Mouse (Mus musculus) retina, postnatal 1 day (tissue): ENCODE data around the gene Pakap.

Experiments used
- DNase-seq: peaks from one replicate; pipeline ENCODE4 v3.0.0-alpha.2; 2012

Pakap gene

DNA sequence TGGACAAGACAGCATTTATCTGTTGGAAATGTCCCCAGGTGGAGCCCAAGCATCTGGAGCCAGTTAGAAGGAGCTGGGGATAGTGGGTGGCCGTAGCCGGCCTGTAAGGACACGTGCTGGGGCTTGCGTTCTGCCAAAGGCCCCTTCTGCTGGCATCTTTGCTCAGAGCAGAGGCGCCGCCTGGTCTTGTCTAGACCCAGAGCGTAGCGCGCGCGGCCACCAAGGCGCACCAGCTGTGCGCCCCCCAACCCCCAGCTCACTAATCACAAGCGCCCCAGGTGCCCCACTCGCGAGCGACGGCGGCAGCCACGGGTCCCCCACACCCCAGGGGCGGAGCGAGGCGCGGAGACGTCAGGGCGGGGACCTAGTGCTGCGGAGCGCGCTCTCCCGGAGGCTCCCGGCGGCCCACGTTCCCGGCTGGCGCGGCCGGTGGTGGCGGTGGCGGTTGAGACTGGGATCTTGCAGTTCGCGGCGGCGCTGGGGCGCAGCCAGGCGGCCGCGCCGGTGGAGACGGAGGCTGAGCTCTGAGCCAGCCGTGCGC lies at the start of gene Pakap:
Gene Pakap, plus strand, starts transcription at position 514 of the 541 bp plus-strand sequence.
- peak; percentile 66 for DNase-seq

GRCm38 (mm10) chr4:57523456-57523855 lies 44.5 kb upstream of the Pakap start:
- DNase-seq, result no peak

DNA sequence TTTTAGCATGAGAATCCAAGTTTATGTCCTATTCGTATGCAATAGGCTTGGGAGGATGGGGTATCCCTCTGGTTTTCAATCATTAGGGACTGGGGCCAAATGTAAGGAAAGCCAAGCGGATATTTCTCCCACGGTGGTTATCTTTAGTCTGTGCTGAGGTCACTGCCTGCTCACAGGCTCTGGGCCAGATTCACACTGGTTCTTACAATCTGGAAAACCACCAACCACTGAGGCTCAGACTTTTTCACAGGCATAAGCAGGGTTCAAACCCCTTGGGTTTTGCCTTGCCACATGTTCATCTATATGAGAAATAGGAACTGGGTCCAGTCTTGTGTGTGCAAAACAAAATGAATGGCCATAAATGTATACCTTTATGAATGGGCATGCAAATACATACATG lies 43.5 kb upstream of the Pakap start:
- DNase-seq, result no peak

- DNase-seq, result no peak
Observed at GRCm38 (mm10) chr4:57525221-57526011, 42.6 kb upstream of the Pakap start.

DNA sequence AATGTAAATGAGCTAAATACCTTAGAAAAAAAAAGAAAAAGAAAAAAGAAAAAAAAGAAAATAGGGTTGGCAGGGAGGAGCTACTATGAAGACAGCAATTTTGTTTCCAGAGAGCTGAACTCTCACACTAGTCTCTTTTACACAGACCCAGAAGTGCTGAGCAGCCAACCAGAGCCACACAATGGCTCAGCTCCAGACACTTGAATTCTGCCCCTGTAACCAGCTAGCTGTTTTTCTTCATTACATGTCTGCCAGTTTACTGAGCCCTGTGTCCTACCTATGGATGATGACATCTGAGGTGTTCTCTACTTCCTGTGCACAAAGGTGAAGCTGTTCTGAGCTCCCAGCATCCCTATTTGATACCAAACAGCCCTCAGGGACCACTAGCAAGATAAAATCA lies 39.7 kb upstream of the Pakap start:
- no peak for DNase-seq

DNA sequence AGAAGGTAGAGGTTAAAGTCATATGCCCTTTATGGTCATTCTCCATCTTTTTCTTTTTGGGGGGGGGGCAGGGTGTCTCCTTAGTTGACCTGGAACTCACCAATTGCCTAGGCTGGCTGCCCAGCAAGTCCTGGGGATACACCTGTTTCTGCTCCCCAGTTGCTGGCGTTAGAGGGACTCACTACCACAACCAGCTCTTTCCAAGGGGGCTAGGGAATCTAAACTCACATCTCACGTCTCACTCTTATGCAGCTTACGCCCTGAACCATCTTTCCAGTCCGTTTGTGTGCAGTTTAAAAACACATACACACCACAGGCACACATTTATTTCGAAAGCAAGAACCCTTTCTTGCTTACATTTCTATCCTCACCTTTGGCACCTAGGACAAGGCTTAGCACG lies 34.3 kb upstream of the Pakap start:
- no peak for DNase-seq

DNA sequence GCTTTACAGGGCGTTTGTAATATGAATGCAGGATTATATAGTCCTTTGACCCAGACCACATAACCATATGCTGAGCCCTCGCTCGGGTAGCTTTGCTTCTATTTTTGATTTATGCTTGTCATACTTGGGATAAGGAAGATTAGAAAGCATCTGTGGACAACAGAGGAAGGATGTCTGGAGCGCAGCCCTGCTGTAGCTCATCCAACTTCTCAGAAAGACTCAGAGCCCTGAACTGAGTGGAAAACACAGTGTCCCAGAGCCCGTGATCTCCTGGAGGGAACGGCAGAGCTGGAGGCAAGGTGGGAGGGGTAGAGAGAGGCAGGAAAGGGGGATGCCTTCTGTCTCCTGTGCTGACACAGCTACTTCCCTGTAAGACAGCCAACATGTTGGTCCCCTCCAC lies 33.7 kb upstream of the Pakap start:
- no peak for DNase-seq

- DNase-seq, result no peak
Observed at GRCm38 (mm10) chr4:57535087-57535486, 32.9 kb upstream of the Pakap start.

- no peak for DNase-seq
Observed at GRCm38 (mm10) chr4:57538029-57538688, 29.8 kb upstream of the Pakap start.

DNA sequence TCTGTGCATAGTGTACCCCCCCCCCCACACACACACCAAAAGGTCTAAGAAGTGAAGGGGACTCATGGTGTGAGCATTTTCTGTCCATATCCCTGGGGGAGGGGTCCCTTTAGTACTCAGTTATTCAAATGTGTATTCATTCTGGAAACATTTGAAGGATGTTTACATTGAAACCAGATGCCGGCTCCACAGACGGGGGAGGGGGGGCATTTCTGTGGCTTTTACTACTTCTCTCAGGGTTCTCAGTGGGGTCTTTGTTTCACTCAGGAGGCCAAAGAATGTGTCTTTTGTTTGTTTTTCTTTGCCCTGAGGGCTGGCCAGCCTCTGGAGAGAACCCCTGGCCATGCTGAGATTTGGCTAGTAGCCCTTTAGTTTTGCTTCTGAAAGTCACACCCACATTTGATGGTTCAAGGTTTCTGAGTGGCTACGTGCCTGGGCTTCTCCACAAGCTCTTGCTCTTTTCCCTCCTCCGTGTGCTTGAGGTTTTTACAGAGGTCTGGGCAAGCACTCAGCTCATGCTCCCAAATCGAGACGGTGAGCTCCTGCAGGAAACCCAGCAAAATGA lies 24.2 kb upstream of the Pakap start:
- DNase-seq, result peak; percentile 41

DNA sequence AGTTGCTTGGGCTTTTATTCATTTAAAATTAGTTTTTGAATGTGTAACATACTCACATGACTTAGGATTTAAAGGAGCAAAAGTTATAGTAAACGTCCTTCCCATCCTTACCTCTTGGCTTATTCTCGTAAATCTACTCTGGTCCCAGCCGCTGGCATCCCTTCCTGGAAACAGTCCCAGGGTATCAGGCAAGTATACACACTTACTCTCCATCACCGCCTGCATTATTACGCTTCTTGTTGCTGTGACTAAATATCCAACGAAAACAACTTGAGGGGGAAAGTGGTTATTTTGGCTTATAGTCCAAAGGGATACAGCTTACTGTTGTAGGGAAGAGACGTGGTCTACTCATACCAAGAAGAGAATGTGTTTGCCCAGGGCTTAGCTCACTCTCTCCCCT lies 20.2 kb upstream of the Pakap start:
- no peak for DNase-seq

- DNase-seq, result no peak
Observed at GRCm38 (mm10) chr4:57550216-57550615, 17.8 kb upstream of the Pakap start.

GRCm38 (mm10) chr4:57557102-57557501 lies 10.9 kb upstream of the Pakap start:
- DNase-seq, result no peak

GRCm38 (mm10) chr4:57559438-57559837 lies 8.5 kb upstream of the Pakap start:
- no peak for DNase-seq

- no peak for DNase-seq
Observed at GRCm38 (mm10) chr4:57560010-57560409, 8.0 kb upstream of the Pakap start.

DNA sequence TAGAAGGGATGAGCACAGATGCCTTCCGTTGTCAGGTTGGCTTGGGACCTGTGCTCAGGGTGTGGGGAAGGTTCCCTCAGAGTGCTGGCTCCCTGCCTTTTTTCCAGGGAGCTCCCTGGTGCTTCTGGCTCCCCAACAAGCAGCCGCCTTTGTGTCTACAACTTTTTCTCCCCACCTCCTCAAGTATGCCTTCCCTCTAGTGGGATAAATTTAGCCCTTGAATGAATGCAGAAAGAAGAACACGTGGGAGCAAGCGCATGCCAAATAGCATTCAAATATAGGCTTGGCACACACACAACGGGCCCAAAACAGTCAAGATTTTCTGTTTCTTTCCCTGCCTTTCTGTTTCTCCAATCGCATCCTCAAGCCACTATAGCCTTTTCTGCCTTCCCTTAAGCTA lies 6.9 kb upstream of the Pakap start:
- no peak for DNase-seq

DNA sequence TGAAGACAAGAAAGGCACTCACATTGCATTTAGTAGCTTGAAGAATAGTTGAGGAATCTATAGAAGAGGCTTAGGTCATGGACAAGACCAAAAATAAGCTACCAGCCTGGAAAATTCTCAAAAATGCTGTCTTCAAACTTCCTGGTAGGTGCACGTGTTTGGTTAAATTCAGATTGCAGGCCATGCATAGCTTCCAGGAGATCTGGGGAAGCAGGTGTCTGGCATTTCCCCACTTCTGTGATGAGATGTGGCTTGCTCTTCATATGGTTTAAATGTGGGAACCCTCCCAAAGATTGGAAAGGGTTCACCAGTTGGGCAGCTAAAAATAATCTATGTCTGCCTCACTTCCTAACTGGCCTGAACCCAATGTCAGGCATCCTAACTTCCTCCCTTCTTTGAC lies 2.7 kb upstream of the Pakap start:
- DNase-seq, result no peak

DNA sequence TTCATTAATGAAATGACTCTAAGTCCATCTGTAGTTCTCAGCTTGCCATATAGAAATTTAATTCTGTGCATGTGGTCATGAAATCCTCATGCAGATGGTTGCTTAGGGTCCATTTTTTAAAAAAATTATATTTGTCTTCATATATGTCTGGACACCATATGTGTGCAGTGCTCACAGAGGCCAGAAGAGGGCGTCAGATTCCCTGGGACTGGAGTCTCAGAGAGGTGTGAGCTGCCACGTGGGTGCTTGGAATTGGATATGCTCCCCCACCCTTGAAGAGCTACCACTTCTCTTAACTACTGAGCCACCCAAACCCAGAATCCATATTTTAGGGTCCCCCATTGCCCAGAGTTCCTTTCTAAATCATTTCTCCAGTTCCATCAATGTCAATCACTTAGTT lies 2.2 kb upstream of the Pakap start:
- DNase-seq, result no peak

- peak; percentile 5 for DNase-seq
Observed at GRCm38 (mm10) chr4:57568268-57569068, 489 bp downstream of the Pakap start.

DNA sequence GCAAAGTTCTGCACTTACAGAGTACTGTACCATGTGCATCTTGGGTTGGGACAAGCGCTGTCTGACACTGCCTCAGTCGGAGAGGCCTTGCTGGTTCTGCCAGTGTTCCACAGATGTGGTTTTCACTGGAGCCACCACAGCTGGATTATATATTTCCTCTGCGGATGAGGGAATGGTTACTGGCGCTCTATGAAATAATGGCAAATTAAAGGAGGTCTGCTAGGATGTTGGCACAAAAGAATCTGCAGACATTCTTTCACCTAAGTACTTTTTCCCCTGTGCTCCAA lies 1.0 kb downstream of the Pakap start:
- no peak for DNase-seq

GRCm38 (mm10) chr4:57569711-57570110 lies 1.7 kb downstream of the Pakap start:
- no peak for DNase-seq

DNA sequence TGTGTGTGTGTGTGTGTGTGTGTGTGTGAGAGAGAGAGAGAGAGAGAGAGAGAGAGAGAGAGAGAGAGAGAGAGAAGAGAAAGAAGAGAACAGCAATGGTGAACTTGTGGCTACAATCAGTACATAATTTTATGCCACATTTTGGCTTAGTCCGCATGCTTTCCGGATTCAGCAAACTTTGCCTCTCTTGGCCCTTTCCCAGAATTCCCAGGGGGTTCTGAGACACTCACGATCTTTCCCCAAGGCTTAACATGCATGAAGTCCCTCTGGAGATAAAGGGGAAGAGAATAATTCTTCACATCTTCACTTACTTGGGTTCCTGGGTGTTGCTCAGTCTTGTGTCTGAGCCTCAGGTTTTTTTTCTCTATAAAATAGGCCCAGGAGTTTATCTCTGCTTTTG lies 2.2 kb downstream of the Pakap start:
- DNase-seq, result no peak

GRCm38 (mm10) chr4:57574181-57574580 lies 6.2 kb downstream of the Pakap start:
- DNase-seq, result no peak
